Mouse (Mus musculus) layer of hippocampus, adult 18-20 months (tissue): Measurements from ENCODE around the gene Camk1d. TPM values are rescaled to one million over a fixed set of nuclear protein-coding genes. Genes with fewer than 3 reads are reported as not detected.
"Not testable (repeated sequence)": the region's sequence is repeated elsewhere in the genome, so short reads cannot be mapped to it uniquely, and the experiment has no call there.

Experiments used
- DNase-seq, 2 experiments: peaks; one replicate each; pipeline ENCODE4 v3.0.0; 2022; ENCODE audit warnings: low spot score in 2 of 2
- total RNA-seq, 2 experiments: library from RNA; stranded (reverse); gene quantifications; 2 replicates each; pipeline ENCODE4 v1.2.3; 2021

The Camk1d gene
- total RNA-seq, 2 experiments from 2014 or later = 160 to 179 TPM

DNA sequence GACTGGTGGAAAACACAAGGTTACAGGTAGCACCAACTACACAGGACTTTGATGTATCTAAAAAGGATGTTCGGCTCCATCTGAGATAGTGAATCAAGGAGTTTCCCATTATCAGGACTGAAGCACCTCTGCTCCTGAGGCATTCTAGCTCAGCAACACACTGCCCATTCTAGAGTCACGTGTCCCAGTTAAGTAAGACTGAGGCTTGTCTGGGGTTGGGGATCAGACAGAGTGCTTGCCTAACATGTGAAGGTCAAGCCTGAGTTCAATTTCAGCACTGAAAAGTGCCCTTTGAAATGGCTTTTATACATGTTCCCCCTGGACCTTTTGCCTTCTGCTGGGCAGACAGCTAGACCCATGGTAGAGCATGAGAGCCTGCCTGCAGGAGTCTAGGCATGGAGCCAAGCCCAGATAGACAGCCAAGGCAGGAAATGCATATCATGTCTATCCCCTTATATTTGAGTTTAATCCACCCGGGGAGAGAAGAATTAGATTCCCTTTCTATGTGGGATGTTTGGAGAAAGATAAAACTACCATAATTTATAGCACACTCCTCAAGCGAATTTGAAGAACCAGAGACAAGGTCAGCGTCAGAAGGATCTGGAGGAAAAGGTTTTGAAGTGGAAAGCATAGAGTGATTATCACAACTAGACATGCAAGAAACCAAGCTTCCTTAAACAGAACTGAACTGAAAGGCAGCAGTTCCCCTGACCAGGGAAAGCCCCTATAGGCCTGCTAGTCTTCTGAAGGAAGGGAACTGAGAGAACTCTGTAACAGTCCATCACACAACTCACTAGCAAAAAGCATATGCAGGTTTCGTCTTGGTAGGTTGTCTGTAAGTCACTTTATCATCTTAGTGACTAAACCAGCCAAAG, 296.9 kb downstream of the Camk1d start:
- no peak for DNase-seq

DNA sequence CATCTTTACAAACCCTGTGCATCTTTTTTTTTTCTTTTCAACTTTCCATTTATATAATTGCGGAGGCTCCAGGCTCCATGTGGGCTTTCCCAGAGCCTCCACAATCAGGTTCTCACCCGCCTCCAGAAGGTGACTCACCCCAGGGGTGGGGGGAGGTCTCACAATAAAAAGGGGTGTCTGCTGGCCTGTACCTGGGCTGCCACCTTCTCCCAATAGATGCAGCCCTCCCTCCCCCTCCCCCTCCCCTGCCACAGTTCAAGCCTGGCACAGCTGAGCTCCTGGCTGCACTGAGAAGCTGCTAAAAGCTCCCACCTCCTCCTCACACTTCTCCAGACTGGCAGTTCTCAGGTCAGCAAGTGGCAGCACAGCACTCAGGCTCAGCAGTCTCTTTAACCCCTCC, 302.5 kb downstream of the Camk1d start:
- DNase-seq = peak; percentile 46 to 64

DNA sequence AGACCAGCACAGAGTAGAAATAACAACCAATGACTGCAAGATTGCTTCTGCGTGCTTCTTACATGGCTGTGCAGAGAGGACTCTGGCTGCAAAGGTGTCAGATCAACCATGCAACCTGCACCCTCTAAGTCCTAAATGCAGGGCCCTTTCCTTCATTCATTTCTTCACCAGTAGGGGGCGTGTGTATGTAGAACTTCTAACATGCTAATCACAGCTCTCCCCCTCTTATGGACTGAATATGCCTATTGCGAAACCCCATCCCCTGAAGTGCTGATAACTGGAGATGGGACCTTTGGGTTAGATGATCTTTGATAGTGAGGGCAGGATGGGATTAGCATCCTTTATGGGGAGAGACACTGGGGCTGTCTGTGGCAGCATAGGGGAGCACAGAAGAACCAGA, 310.5 kb downstream of the Camk1d start:
- no peak for DNase-seq

DNA sequence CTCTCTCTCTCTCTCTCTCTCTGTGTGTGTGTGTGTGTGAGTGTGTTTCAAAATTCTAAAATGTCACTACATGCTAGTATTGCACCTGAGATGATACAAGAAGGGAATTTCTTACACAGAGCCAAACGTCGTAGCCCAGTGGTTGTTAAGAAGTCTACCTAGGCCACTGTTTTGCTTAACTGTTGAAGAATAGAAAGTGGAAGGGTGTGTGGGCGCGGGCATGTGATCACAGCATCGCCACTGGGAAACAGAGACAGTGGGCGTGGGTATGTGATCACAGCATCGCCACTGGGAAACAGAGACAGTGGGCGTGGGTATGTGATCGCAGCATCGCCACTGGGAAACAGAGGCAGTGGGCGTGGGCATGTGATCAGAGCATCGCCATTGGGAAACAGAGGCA, 312.3 kb downstream of the Camk1d start:
- DNase-seq = no peak

DNA sequence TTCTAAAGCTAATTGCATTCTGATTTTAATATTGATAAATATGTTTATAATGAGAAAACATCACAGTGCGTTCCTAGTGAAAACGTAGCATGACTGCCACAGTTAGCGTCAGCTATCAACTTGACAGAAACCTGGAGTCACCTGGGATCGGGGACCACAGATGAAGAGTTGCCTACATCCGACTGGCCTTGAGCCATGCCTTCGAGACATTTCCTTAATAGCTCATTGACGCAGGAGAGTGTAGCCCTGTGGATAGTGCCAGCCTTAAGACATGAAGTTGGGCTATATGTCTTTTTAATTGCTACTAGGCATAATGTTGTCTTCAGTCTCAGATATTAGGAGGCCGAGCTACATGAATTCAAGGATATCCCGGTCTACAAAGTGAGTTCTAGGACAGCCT, 315.8 kb downstream of the Camk1d start:
- no peak for DNase-seq

DNA sequence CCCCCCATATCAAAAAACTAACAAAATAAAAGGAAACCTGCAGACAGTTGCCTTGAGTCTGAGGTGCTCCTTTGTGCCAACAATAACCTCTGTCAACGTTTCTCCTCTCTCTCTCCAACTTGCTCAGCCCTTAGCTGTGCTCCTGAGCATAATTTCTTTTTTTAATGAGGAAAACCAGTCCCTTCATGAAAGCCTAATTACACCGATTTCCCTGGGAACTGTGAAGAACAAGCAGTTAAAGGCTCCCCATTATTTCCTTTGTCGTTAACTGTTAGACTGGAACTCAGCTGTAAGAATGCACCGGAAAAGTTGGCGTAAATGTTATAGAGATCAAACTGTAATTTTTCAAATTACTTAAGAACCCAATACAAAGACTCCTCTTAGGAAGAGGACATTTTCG, 316.3 kb downstream of the Camk1d start:
- DNase-seq = no peak

DNA sequence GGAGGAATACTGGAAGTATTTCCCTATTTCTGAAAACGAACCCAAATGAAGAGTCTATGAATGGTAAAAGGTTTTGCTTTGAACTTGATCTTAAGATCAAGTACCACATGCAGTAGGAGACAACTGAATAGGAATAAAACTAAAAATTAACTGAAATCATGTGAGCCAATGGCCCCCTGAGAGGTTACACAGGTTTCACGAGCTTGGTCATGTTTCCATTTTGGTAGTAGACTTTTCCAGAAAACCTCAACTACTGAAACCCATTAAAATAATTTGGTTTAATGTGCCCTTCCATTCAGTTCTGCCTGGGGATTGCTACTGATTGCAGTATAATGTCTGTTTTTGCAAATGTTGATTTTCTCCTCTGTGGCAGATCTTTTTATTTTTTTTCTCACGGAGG, 316.8 kb downstream of the Camk1d start:
- no peak for DNase-seq

DNA sequence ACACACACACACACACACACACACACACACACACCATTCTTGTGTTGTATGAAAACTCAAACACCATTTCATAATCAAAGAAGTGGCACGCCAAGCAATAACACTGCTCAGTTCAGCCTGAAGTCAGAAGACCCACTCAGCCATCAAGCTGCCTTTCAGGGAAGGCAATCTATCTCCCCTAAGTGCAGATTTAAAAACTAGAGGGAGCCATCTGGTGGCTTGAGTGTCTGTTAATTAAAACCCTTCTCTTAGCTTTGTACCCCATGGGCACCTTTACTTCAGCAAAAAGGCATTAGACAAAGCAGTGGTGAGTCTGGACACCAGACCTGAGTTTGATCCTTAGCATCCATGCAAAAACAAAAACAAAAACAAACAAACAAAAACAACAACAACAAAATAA, 317.9 kb downstream of the Camk1d start:
- DNase-seq = no peak

DNA sequence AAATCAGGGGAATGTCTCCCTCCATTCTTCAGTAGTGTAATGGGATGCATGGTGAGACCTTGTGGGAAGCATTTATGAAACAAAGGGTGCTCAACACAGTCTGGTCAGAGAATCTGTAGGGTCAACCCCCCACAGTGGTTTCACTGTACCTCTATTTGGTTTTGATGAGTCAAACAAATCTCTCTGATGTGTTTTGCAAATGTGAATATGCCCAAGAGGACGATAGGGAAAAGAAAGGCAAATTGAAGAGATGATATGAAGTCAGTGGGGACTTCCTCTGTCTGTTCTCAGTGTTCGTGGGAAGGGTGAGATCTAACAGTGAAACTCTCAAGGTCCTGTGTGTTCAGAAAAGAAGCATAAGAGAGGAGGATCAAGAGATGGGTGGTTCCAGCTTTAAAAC, 318.4 kb downstream of the Camk1d start:
- DNase-seq = no peak

DNA sequence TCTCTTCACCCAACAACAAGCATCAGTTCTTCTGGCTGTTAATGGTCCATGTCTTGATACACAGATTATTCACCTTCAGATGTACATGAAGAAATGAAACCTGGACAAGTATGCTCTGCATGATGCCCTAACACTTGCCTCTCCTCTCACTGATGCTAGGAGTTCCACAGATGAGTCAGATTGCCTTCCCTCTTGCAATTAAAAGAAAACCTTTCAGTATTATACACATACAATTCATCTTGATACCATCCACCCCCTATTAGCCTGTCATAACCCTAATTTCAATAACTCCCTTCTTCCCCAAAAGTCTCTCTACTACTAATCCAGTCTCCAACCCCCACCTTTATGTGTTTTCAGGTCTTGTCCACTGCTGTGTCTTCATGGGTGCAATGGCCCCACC, 321.4 kb downstream of the Camk1d start:
- DNase-seq = no peak

DNA sequence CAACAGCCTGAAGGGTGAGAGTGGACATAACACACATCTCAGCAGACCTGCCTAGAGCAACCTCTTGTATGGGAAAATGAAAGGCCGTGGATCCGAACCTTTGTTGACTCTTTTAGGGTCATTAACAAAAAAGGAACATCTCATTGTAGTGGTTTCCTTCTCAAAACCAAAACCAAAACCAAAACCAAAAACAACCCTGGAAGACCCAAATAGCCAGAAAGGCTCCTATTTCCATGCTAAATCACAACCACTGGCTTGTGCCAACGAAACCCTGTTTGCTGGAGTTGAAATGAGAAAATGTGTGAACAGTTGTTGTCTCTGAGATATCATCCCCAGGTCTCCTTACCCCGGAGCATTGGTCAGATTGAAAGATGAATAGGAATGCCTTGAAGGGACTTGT, 321.8 kb downstream of the Camk1d start:
- no peak for DNase-seq

DNA sequence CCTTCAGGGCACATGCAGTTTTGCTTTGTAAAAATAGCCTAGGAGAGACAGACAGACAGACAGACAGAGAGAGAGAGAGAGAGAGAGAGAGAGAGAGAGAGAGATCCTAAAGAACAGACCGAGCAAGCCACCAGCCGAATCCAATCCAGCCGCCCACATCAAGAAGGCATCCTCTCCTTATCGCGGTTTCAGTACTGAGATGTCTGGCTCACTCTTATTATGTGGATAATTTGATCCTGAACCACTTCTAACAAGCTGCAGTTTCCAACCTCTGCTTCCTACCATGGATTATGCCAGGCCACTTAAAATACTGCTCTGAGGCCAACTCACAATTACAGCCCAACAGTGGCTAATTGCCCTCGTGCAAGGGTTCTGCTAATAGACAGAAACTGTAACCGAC, 325.9 kb downstream of the Camk1d start:
- no peak for DNase-seq

DNA sequence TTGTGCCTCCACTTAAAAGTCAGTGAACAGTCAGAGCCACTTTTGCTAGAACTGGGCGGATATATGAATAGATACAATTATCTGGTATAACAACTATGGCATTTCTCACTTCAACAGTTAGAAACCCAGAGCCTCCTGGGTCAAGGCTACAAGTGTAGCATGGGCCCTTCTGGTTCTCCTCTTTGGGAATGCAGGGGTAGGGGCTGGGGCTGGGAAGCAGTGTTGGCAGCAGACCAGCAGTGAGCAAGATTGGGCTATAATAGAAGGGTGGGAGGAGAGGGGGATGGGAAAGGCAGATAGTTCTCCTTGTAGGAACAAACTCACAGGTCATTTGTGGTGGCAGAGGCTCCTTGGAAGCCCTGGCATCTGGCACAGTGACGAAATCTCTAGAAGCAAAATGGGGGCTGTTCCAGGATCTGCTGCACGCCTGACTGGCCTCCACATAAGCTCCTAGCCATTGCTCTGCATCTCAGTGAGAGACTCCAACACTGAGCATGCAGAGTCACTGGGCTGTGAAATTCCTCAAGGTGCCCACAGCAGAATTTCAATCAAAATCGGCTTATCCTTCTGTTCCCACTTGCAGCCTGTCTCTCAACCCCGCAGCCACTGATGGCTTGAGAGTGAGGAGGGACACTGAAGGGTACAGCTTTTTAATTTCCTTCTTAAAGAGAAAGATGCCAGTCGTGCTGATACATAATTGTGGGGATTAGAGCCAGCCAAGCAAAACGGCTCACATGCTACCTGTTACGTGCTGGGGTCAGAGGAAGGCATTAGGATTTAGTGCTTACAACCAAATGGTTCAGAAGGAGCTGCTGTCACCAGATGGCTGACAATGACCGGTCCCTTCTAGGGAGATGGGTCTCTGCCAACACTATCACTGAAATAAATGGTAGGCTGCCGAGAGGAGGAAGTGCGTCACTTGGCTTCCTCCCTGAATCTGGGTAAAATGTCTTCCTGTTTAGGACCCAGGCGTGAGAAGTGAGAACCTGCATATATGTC, 332.3 kb downstream of the Camk1d start:
- no peak for DNase-seq

DNA sequence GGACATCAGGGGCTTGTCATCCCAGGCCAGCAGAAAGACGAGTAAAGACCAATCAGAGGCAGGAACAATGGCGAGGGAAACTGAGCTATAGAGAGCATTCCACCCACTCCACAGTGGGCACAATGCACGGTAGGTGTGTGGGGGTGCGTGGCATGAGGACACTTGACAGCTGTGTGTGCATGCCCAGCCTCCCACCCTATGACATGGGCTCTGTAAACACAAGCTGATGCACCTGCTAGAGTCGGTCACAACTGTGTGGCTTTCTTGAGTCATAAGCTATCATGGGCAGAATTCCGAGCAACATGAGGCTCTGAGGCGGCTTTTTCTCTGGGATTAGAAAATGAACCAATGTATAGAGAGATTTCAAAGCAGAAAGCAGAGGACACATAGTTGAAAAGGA, 333.3 kb downstream of the Camk1d start:
- DNase-seq = peak in 1 of 2 experiments; percentile 27

DNA sequence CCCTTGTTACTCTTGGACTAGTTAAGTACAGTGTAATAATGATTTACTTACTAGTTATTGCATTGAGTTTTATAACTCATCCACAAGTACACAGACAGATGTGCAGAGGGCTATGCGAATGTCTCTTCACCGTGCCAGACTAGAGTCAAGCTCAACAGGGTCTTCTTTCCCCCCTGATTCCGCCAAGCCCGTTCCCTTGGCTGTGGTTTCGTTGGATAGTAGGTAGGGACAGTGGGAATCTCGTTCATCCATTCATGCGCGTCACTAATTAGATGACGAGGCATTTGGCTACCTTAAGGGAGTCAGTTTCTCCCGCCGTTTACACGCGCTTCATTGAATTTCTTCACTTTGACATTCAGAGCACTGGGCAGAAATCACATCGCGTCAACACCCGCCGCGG, 335.4 kb downstream of the Camk1d start:
- DNase-seq = not testable (repeated sequence)

DNA sequence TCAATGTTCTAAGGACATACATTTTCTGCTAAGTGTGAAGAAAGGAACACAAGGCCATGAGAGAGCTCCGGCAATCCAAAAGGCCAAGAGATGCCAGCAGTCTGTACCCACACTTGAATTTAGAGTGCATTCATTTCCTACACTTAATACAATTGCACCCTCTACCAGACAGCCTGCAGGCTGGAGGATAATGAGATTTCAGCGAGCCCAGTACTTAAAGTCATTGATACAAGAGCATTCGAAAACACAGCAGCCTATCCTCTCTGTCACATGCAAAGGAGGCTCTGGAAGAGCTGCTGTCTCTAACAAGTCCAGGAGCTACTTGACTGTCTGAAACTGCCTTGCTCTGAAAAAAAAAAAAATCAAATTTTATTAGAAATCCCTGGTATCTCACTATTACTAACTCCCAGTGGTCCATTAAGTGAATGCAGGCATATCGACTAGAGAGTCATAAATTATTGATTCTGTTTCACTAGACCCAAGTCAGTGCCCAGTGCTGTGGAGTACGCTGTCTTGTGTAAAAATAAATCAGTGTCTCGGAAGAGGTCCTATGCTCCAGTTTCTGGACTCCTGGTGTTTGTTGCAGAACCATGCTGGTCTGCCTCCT, 336.1 kb downstream of the Camk1d start:
- no peak for DNase-seq

DNA sequence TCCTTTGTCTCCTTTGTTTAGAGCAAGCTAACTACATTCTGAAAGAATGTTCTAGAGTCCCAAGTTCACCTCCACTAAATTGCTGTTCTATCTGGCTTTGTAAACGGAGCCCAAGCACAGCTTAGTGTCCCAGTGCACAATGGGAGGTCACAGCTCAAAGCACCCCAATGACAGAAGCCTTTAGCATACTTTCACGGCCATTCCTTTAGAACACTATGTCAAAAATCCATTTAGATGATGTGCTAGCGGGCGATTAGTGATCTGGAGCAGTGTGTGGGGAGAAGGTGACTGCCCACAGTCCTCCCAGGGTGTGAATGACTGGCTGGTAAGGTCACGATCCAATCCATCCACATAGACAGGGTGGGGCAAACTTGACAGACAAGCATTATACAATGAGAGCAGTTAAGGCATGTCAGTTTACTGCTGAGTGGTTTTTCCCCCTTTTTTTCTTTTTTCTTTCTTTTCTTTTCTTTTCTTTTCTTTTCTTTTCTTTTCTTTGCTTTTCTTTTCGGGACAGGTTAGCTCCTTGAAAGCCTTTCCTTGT, 341.4 kb downstream of the Camk1d start:
- DNase-seq = no peak

DNA sequence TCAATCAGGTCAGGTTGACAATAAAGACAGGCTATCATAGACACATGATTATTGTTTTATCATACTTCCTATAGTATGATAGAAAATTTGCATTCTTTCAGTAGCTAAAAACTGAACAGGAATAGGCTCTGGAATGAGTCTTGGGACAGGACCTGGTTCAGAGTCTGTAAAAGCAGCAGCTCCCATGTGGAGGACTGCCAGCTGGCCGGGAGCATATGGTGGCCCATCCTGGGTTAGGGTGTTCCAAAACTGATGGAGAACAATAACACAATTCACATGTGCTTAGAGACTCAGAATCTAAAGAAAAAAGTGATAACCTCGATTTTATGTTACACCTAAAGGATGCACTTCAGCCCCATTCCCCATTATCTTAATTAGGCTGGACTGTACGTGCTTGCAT, 343.0 kb downstream of the Camk1d start:
- DNase-seq = peak in 1 of 2 experiments; percentile 37

DNA sequence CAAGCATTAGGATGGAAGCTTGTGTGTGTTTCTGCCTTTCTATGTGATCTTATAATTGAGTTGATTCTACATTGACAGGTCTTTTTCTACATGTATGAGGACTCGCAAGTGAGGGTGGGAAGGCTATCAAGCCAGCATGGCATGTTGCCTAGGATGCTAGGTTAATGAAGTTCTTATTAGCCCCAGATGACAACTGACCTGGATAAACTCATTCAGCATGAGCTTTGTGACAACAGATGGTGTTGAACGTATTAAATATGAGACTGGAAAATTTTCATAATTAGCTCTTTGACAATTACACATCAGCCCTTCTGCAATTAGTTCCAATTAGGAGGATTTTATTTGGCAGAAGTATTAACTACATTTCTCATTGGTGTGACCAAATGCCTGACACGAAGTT, 343.7 kb downstream of the Camk1d start:
- peak in 1 of 2 experiments; percentile 38 for DNase-seq

DNA sequence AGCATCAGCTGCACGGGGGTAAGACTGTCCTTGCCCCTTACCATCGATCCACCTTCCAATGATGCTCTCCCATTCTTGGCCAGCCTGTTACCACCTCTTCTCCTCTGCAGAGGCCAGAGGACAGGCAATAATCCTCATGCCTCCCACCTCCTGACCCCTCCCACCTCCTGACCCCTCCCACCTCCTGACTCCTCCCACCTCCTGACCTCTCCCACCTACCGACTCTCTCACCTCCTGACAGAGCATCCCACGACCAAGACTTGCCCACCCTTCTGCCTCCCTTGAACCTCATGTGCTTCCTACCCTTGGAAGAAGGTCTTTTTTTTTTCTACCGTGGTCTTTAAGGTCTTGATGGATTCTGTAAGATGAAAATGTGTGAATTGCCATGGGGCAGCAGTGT, 350.5 kb downstream of the Camk1d start:
- no peak for DNase-seq

DNA sequence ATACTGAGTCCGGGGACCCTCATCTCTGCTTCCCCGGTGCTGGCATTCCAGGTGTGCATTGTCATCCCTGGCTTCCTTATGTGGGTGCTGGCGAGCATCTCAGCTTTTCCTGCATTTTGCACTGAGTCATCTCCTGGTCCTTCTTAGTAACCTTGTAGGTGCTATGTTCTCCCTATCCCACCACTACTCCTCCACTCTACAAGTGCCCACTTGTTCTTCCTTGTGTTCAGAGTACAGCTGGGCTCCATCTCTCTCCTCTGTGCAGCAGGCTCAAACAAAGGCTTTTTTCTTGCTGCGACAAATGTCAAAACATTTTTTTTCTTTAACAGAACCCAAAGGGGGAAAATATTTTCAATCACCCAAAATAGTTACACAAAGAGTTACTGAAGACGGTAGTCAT, 356.3 kb downstream of the Camk1d start:
- no peak for DNase-seq
